Mouse (Mus musculus): ENCODE measurements around the gene R3hdm2. TPM values are rescaled to one million over a fixed set of nuclear protein-coding genes. Genes with fewer than 3 reads are reported as not detected.

R3hdm2 gene
- total RNA-seq, 2 experiments from 2014 or later: 44.5 to 50.6 TPM

DNA sequence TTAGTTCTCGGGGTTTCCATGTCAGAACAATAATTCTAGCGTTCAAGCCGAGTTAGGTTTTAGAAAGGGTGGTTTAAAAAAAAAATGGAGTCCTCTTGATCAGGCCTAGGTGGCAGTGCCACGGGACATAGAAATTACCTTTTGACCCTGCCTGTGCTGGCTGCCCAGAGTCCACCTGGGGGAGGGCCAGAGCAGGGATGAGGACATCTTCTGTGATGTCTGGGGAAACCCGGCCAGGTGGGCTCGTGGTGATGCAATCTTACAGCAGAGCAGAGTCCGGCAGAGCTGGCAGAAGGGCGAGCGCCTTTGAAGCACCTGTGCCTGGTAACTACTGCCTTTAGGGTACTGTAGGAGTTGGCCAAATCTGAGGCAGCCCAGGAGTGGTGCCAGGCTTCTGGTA lies 27.9 kb upstream of the R3hdm2 start:
- no peak for ATAC-seq (replicated peaks; ENCODE audit: poor library complexity, severe bottlenecking)

DNA sequence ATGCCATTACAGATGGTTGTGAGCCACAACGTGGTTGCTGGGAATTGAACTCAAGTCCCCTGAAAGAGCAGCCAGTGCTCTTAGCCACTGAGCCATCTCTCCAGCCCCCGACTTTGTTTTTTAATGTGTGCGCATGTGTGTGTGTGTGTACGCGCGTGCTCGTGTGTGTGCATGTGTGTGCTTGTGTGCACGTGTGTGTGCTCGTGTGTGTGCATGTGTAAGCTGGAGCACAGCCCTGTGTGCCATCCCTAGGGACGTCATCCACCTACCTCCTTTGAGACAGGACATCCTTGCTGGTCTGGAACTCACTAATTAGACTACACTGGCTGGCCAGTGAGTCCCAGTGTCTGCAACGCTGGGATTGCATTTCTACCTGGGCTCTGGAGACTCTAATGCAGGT lies 27.4 kb upstream of the R3hdm2 start:
- no peak for ATAC-seq (replicated peaks; ENCODE audit: poor library complexity, severe bottlenecking)

DNA sequence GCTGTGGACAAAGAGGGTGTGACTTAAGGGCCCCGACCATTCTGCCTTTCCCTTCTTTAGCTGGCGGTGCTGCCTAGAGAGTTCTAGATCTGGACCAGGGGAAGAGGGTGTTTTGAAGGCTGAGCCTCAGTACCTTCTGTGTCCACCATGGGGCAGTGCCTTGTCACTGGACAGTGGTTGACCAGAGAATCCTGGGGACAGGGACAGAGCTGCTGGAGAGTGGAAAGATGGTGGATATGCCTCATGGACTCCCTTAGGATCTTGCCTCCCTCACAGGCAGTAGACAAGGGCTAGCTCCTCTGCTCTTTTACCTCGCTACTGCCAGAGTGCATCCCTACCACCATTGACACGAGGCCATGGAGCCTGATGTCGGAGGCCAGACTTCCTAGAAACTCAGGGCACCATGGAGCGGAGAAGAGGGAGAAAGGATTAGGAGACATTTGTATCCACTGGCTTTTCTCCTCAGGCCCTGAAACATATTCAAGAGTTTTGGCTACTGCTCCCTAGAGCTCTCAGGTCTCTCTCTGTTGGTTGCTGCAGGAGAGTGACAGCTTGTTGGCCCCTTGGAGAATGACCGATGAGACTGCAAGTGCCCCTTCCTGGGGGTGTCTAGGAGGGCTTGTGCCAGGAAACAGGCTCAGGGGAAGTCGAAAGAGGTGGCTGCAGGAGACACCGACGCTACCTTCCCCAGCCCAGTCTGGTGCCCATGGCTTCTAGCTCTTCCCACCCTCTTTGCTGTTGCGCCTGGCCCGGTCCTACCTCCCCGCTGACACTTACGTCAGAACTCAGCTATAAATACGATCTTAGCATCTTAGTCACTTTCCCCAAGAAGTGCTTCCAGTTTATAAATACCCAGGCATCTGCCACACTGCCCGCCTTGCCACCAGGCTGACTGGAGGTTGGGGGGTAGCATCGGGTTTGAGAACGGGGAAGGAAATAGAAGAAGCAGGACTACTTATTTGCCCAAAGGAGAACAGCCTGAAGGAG lies 25.9 kb upstream of the R3hdm2 start, which contains the start of gene Inhbe:
Gene Inhbe, minus strand, starts transcription at position 503 of the 987 bp plus-strand sequence.
- peak; percentile 31; the same call in 1 of the 2 replicates for ATAC-seq (replicated peaks; ENCODE audit: poor library complexity, severe bottlenecking)

DNA sequence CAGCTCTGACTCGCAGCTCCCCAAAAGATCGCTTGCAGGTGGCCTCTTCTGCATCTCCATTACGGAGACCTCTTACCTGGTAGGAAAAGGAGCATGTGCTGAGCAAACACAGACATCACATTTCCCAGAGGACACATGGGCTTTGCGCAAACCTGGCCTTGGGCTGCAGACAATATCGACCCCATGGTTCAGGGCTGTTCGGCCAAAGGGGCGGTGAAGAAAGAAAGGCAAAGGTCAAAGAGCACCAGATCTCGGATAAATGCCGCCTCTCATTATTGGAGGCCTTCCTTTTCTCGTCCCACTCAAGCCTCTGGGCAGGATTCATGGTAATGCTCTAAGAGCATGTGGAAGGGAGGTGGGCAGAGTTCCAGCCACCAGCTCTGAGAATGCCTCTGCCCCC lies 24.8 kb upstream of the R3hdm2 start:
- ATAC-seq (replicated peaks; ENCODE audit: poor library complexity, severe bottlenecking): no peak

DNA sequence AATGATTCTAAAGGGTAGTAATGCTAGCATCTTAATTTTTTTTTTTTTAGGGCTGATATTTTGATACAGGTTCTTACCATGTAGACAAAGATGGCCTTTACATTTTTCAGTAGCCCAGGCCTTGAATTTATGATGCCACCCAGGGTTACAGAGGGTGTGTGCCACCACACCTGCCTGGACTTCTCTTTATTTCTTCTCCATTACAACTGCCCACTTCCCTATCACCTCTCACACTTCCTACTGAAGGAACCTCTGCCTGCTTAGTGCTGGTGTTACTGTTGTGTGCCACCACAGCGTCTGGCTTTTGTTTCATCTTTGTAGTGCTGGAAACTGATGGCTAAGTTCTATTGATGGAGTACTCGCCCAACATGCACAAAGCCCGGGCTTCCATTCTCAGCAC lies 19.4 kb upstream of the R3hdm2 start:
- ATAC-seq (replicated peaks; ENCODE audit: poor library complexity, severe bottlenecking): peak; percentile 72

DNA sequence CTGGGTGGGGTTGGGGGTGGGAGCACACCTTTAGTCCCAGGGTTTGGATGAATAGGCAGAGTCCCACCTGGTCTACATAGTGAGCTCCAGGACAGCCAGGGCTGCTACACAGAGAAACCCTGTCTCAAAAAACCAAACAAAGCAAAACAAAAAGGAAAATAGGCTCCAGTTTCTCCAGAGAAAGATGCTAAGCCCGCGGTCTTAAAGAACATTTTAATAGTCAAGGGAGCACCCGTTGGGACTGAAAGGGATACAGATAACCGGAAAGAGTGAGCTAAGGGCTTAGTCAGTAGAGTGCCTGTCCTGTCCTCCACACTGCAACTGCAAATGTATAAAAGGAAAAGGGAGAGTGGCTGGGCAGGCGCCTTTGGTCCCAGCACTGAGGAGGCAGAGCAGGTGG lies 13.0 kb upstream of the R3hdm2 start:
- no peak for ATAC-seq (replicated peaks; ENCODE audit: poor library complexity, severe bottlenecking)

DNA sequence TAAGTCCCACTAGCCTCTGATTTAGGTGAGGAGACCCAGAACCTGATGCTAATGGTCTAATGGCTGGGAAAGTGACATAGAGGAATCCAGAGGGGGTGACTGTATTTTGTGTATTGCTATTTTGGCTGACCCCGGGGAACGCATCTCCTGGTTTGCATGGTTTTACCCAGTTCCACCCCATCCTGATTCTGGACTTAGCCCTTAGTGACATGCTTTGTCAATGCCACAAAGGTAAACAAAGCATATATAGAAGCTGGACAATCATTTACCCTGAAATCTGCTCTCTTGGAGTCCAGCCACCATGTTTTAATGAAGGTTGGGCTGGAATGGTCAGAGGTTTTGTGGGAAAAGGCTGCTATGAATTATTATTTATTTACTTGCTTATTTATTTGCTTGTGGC lies 11.9 kb upstream of the R3hdm2 start:
- ATAC-seq (replicated peaks; ENCODE audit: poor library complexity, severe bottlenecking): no peak

DNA sequence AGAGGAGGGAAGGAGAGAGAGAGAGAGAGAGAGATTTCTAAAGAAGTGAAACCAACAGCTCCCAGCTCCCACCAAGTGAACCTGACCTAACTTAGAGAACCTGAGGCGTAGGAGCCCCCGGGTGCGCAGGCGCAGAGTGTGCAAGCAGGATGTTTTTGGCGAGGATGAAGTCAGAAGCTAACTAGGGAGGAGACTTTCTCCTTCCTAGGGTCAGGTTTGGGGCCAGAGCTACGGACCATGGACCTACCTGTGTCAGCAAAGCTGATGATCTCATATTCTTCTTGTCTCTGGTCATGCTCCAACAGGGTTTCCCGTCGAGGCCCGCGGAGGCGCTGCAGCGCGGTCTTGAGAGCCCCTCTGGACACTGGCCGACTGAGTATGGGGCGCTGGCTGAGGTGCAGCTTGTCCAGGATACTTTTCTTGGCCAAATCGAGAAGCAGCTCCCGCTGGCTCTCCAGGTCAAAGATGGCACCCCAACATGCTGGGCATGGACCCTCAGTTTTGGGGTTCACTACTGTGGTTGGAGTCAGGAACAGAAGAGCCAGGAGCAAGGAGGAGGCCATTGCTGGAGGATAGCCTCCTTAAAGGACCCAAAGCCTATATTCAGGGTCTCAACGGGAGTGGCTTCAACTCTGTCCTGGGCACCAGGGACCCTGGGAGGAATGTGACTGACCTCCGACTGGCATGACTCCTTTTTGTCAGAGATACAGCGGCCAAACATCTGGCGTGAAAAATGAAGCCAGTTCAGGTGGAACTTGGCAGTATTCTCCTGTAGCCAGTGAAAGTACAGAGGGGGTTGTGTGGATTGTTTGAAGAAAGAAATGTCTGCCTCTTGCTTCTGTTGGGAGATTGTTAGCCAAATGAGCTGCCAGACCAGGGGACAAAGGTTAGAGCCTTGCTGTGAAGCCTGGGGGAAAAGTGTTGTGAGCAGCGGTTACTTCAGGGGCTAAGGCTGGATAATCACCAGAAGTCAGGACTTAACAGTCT lies 10.0 kb upstream of the R3hdm2 start, which contains the start of gene Inhbc:
Gene Inhbc, minus strand, starts transcription at position 598 of the 987 bp plus-strand sequence.
- ATAC-seq (replicated peaks; ENCODE audit: poor library complexity, severe bottlenecking): no peak

DNA sequence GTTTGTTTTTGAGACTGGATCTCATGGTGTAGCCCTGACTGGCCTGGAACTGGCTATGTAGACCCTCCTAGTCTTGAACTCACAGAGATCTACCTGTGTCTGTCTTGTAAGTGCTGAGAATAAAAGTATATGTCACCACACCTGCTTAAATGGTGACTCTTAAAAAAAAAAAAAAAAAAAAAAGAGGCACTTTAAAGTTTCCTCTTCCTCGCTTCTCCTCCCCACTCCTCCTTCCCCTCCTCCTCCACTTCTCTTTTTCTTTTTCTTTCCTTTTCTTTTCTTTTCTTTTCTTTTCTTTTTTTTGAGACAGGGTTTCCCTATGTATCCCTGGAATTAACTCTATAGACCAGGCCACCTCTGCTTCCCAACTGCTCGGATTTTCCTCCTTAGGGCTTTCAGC lies 9.1 kb upstream of the R3hdm2 start:
- ATAC-seq (replicated peaks; ENCODE audit: poor library complexity, severe bottlenecking): no peak

DNA sequence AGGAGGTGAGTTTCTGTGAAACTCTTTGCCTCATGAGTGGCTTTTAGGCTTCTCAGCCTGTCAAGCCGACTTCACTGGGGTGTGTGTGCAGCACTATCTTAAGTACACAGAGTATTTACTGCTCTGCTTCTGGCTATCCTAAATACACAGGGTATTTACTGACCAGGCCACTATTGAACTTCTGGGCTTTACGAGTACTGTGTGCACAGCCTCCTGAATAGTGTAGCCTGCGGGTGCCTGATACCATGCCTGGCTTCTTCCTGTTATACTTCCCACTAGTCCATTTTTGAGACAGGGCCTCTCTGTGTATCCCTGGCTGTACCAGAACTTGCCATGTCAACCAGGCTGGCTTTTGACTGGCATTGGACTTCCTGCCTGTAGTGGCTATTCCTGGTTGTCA lies 2.4 kb upstream of the R3hdm2 start:
- no peak for ATAC-seq (replicated peaks; ENCODE audit: poor library complexity, severe bottlenecking)

DNA sequence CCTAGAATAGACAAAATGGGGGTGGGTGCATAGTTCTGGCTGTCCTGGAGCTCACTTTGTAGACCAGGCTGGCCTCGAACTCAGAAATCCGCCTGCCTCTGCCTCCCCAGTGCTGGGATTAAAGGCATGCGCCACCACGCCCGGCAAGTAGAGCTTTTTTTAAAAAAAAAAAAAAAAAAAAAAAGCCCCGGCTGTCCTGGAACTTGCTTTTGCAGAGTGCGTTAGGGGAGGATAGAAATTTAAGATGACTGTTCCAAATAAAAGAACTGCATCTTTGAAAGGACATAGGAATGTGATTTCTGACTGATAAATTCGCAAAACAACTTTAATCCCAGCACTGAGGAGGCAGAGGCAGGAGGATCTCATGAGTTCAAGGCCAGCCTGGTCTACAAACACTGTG lies 473 bp upstream of the R3hdm2 start:
- ATAC-seq (replicated peaks; ENCODE audit: poor library complexity, severe bottlenecking): no peak

DNA sequence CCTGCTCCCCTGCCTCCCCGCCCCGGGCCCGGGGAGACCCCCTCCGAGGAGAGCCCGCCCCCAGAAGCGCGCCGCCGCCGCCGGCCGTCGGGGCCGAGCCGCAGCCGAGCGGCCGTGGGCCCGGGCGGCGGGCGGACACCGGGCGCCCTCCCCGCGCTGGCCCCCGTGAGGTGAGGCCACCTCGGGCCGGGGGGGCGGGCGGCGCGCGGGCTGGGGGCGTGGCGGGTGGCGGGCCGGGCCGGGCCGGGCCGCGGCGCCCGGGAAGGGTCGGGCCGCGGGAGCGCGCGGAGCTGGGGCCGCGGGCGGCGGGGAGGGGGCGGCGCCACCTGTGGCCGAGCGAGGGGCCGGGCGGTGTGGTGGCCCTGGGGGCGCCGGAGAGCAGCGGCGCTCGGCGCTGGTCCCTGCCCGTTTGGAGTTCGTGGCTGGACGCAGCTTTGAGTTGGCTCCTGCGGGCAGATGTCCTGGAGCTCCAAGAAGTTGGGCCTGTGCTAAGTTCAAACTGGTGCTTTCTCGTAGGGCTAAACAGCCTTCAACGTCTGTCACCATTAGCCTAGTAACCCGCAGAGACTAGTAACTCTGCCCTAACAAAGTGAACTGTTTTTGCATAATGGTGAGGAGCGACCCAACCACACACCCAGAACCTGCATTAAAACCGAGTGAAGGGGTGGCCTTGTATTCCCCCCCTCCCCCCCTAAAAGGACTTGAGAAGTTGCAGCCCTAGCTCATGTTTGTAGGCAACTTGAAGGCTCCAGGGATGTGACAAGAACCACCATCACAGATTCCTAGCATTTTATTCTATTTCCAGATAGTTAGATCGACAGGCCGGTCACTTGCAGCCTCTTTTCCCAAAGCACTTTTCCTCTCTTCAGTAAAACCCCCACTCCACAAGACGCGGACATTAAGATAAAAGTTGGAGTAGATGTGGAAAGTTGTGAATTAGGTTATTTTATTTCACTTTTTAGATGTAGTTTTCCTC lies 928 bp downstream of the R3hdm2 start:
- peak; percentile 66 for ATAC-seq (replicated peaks; ENCODE audit: poor library complexity, severe bottlenecking)

DNA sequence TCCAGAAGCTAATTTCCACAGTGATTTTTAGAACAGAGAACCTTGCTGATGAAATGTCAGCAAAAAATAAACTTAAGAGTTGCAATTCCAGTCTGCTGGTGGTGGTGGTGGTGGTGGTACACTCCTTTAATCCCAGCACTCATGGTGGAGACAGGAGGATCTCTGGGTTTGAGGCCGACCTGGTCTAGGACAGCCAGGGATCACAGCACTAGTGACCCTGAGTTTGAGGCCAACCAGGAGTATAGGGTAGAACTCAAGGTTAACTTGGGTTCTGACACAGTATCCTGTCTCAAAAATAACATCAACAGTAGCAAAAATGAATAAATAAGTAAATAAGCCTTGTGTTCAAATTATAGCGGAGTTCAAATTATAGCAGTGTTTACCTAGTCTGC lies 1.6 kb downstream of the R3hdm2 start:
- no peak for ATAC-seq (replicated peaks; ENCODE audit: poor library complexity, severe bottlenecking)

DNA sequence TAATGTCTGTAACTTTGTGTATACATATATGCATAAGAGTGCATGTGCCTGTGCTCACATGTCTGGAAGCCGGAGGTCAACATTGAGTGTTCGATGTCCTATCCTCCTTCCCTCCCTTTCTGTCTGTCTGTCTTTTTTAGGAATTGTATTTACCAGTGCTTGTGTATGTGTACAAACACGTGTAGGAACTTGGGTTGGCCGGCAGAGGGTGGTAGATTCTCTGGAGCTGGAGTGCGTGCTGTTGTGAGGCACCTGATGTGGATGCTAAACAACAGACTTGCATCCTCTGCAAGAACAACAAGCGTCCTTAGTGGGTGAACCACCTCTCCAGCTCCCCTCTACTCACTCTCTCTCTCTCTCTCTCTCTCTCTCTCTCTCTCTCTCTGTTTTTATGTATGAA lies 11.6 kb downstream of the R3hdm2 start:
- ATAC-seq (replicated peaks; ENCODE audit: poor library complexity, severe bottlenecking): no peak

DNA sequence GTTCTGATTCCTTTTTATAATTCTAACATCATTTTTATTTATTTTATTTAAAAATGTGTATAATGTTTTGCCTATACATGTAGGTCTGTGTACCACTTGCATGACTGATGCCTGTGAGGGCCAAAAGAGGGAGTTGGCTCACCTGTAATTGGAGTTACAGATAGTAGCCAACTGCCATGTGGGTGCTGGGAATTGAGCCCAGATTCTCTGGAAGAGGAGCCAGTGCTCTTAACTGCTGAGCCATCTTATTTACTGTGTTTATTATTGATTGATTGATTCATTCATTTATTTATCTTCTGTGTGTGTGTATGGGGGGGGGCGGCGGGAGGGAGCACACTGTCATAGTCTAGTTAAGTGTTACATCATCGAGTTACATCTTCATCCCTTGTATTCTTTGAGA lies 24.6 kb downstream of the R3hdm2 start:
- no peak for ATAC-seq (replicated peaks; ENCODE audit: poor library complexity, severe bottlenecking)

DNA sequence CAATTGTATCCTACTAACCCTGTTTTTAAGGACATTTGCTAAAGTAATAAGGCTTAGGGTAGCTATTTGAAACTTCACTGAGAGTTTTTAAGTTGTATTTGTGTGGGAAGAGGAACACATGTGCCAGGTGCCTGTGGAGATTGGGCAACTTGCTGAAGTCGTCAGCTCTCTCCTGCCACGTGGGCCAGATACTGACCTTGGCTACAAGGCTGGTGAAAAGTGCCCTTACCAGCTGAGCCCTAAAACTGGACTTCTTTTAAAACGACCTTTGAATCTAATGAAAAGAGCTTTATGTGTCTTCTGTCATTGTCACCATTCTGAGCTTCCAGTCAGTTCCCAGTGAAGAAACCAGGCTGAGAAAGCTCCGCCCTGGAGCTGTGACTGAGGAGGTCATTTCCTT lies 27.3 kb downstream of the R3hdm2 start:
- peak; percentile 53; the same call in 1 of the 2 replicates for ATAC-seq (replicated peaks; ENCODE audit: poor library complexity, severe bottlenecking)

DNA sequence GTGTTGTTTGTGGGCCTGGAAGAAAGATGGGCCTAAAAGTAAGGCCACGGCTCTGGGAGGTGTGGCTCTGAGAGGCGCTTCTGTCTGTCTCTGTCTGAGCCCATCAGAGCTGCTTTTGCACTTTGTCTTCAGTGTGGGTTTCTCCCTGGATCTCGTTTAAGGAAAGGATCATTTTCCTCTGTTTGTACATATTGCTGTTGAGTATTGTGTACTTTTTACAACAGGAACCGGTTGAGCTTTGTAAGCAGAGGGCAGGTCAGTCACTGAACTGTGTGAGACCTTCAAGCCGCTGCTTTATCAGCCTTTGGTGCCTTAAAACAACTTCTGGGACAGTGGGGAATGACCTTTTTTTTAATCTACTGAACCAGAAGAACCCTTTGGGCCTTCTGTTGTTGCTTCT lies 32.0 kb downstream of the R3hdm2 start:
- no peak for ATAC-seq (replicated peaks; ENCODE audit: poor library complexity, severe bottlenecking)

DNA sequence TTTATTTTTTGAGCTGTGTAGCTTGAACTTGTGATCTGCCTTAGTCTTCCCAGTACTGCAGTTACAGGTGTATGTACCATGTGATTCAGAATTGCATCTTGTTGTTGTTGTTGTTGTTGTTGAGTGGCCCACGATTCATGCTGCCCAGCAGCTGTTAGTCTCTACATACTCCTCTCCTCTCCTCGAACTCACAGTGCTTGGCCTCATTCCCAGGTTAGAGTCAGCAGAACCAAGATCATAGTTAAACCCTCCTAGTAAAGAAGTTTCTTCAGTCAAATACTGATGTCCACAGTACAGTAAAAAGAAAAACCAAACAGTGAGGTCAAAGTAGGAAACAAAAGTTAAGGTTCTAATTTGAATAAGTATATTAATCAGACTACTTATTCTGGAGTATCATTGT lies 32.6 kb downstream of the R3hdm2 start:
- ATAC-seq (replicated peaks; ENCODE audit: poor library complexity, severe bottlenecking): no peak

DNA sequence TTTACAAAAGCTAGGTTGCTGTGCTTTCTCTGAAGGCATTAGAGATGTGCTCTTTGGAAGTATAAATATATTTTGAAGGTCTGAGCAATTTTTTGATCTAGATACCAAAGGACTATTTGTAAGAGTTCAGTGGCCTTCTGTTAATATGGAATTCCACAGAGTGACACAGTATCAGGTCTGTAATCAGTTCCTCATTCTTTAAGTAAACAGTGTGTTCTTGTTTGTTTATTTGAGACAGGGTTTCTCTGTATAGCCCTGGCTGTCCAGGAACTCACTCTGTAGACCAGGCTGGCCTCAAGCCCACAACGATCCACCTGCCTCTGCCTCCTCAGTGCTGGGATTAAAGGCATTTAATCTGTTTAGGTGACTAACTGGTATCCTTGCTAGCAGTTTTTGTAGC lies 33.5 kb downstream of the R3hdm2 start:
- ATAC-seq (replicated peaks; ENCODE audit: poor library complexity, severe bottlenecking): no peak

DNA sequence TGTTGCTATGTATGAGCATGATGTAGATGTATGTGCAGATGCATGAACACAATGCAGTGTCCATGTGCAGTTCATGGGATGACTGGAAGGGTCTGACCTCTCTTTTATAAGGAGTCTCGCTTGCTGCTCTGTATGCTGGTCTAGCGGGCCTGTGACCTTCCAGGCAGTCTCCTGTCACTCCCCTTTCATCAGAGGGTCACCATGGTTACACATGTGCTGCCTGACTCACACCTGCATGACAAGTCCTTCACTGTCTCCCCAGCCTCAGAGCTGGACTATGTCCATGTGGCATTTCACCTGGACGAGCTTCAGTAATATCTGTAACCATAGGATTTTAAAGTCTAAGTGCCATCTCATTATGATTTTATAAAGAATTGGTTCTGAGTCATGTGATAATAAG lies 34.0 kb downstream of the R3hdm2 start:
- ATAC-seq (replicated peaks; ENCODE audit: poor library complexity, severe bottlenecking): no peak
